Mouse (Mus musculus): ENCODE data around the gene Hnrnpa1.

DNA sequence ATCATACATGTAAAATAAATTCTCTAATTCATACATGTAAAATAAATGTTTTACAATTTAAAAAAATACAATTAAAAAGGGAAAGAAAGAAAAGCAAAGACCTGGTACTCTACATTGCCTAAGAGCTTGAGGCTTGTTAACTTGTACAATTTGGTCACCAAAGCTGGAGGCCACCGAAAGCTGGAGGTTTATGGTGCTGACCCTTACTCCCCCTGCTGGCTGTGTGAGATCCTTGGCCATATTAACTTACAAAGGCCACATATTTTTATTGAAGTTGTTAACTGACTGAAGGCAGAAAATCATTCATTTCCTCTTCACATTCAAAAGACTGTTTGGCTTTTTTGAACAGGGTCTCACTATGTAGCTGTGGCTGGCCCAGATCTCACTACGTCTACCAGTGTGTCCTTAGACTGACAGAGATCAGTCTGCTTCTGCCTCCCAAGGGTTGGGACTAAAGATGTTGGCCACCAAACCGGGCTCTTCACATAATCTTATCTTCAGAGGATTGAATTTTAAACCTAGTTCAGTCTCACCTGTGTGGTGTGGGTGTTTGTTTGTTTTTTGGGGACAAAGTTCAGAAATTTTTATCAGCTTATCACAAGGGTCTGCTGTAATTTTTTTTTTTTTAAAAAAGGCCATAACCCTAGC lies 40.7 kb downstream of the Hnrnpa1 start:
- peak; percentile 62 for TF ChIP-seq CTCF (conservative IDR thresholded peaks at IDR 0.05; ENCODE audit: insufficient read depth, insufficient read length, low read depth, low read length)
- no peak for TF ChIP-seq POLR2A (IDR thresholded peaks at IDR 0.05; ENCODE audit: low read depth, low read length)
